Mouse (Mus musculus) natural killer cell, adult 2 months (primary cell): ENCODE results near the gene Anxa9.
A peak's percentile ranks its signal among the peaks of the same experiment; 100 is the strongest.
"Not testable (repeated sequence)": the region's sequence is repeated elsewhere in the genome, so short reads cannot be mapped to it uniquely, and the experiment has no call there.

Experiments
- DNase-seq, 2 experiments: peaks; one replicate each; pipeline ENCODE4 v3.0.0; 2022; ENCODE audit warnings: low spot score in 2 of 2

Anxa9 gene

DNA sequence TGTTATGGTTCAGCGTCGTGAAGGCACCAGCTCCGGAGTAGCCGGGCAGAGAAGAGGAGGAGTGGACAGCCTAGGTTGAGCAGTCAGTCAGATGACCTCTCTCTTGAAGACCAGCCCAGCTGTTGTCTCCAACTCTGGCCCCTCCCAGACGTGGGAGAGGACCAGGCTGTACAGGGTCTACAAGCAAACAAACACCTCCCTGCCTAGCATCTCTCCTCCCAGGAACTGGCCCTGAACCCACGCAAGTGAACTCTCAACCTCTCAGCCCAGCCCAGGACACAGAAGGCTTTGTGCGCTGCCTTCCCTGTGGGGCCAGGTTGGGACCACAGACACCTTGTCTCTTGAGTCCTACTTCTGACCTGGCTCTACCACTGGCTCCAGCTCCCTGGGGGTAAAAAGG is at the start of gene Anxa9:
TSS of gene Anxa9 (minus strand) at position 77 of the 400 bp plus-strand sequence.
- DNase-seq, result no peak

DNA sequence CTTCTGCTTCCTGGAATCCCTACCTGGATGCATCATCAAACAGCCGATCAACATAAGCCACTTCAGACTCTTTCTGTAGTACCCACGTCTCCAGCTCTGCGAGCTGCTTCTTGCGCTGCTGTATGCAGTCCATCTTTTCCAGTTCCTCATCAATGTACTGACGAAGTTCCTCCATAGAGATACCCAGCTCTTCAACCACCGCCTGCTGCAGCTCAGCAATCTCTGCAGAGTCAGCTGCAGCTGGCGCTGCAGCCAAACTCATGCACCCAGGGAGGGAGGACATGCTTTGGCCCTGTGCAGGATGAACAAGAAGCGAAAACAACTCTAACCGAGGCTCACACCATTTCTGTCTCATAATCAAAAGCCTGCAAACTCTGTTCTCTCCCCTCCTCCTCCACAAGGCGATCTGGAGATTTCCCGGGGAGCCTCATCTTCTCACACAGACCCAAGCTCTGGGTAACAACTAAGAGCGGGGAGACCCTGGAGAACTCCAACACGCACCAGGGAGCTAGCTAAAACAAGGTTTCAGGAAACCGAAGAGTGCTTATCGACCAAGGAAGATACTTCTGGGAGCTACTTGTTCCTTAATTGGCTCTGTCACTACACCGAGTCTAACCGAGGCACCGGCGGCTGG is 49.1 kb upstream of the Anxa9 start:
- not testable (repeated sequence) for DNase-seq

DNA sequence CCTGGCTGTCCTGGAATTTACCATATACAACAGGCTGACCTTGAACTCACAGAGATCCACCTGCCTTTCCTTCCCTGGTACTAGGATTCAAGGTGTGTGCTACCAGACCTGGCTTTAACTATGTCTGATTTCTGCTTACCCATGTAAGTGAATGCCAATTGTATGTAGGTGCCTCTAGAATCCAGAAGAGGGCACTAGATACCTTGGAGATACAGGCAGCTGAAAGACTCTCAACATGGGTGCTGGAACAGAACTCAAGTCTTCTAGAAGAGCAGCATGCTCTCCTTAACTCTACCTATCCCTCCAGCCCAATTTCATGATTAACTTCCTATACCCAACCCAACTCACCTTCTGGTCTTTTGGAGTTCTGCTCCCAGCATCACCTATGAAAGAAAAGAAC is 42.5 kb upstream of the Anxa9 start:
- peak; percentile 32 for DNase-seq

DNA sequence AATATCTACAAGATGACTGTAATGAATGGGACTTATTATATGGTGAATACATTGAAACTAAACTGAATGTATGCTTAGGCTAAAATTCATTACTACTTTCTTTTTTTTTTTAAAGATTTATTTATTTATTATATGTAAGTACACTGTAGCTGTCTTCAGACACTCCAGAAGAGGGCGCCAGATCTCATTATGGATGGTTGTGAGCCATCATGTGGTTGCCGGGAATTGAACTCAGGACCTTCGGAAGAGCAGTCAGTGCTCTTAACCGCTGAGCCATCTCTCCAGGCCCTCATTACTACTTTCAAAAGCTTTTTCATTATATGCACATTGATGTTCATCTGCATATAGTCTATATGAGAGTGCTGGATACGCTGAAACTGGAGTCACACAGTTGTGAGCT is 41.4 kb upstream of the Anxa9 start:
- not testable (repeated sequence) for DNase-seq

DNA sequence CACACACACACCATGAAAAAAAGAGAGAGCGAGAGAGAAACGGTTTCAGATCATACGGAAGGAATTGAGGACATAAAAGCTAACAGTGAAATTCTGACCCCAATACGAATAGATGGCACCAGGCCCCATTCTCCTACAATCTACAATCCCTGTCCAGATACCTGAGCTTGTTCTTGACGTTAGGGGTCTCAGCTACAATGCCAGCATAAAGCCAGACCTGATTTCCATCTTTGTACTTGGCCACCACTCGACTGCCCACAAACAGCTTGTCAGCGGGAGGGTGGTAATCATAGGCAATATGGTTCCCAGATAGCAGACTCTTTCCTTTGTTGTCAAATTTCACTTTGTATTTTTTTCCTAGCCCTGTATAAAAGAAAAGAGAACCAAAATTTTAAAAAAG is 39.5 kb upstream of the Anxa9 start:
- no peak for DNase-seq

DNA sequence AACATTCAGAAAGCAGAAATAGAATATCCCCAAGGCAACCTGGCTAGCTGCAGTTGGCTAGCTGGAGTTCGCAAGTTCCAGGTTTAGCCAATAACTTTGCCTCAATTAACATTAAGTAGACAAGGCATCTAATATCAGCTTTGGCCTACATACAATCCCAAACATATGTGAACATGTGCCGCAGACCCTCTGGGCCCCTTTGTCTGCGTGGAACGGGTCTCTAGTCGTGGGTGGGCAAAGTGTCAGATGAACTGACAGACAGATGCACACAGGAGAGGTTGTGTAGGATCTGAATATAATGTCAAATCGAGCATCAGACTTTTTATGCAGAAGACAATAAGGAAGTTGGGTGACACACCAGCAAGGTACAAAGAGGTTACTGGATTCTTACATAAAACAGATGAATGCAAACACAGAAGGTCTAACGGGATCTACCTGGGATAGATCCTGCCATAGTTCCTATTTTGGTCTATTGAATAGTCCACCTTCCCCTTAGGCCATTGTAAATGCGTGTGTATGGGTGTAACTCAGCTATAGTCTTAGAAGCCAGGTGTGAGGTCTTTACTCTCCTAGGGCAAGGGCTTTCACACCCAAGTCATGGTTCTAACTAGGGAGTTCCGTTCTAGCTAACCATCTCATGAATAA is 36.5 kb upstream of the Anxa9 start:
- not testable (repeated sequence) for DNase-seq

DNA sequence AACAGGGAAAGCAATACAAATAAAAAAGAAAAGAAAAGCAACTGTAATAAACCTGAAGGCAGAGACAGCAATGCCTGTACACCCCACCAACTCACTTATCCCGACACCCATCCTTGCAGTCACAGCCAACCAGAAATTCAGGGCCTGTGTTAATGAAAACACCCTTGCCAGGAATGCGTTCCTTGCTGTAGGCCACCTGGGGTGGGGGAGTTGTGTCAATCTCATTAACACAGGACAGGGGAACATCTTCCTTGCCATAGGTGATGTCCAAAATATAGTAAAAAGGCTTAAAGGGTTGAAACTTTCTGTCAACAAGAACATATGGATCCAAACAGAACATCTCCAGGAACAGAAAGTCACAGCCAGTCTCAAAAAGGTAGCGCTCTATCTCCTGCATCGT is 31.3 kb upstream of the Anxa9 start:
- no peak for DNase-seq

DNA sequence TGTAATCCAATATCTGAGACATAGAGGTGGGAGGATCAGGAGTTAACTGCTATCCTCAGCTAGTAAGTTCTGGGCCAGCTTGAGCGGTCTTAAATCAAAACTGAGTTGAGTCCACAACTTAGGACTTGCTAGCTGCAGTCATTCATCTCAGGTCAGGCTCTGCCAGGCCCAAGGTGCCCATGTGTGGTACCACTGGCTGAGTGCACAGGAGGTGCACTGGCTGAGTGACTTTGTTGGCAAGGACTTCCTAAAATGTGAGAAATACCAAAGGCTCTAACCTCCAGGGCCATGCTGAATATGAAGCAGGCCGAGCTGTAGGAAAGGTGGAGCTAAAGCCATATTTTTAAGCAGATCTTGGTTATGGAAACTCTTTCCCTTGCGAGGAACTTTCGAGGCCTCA is 30.4 kb upstream of the Anxa9 start:
- DNase-seq, result no peak

DNA sequence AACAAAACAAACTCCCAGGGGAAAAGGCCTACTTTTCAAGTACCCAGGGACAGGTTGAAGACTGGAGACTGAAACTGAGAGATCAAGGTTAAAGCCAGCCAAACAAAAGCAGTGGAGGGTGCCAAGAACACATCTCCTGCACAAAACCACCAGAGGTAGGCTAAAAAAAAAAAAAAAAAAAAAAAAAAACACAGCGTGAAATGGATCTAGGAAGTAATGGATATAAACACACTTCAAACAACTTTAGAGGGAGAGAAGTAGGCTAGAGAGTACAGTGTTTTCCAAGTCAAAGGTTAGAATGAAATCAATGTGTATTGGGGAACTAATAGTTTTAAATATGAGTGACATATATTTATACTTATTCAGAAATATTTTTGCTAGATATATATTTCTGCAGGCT is 24.6 kb upstream of the Anxa9 start:
- DNase-seq, result no peak

DNA sequence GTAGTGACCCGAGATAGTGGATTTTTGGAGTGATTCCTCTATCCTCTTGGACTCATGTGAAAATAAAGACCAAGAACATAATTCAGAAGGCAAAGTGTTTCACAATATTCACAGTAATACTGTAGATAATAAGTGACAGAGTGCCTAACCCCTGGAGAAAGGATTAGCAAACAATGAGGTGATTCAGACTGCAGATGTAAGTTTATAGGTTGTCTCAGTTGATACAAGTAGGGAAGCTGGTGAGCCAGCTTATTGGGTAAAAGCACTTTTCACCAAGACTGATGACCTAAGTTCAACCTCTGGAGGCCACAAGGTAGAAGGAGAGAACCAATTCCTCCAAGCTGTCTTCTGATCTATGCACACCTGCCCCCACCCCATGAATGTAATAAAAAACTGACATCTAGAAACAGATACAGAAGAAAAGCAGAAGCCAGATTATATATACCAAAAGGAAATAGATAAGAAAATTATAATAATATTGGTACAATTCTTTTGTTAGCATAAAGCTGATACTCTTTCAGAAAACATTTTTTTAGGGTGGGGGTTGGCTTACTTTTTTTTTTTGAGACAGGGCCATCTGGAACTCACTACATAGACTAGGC is 21.9 kb upstream of the Anxa9 start:
- no peak for DNase-seq

DNA sequence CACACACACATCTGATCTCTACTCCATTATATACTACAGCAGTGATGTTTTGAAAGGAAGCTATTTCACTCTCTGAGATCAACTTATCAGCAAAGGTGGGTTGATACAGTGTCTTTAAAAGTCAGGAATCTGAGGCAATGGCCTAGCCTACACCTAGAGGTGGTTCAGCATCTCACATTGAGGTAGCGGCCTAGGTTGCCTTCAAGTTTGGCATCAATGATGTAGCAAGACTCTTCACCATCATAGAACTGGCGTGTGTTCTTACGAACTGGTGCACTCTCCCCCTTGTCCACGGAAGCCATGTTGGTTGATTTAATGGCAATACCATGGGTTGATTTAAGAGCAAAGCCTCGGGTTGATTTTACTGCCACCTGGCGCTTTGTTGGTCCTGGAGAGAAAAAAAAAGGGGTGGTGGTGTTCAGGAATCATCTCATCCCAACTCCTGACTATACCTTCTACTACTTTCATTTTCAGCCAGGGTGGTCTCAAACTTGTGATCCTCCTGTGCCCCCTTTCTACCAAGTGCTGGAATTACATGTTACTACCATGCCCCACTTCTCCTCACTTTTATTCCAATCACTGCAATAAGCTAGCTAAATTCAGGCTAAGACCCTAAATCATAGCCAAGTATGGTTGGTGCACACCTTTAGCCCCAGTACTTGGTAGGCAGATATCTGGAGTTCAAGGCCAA is 17.6 kb upstream of the Anxa9 start:
- DNase-seq, result no peak

DNA sequence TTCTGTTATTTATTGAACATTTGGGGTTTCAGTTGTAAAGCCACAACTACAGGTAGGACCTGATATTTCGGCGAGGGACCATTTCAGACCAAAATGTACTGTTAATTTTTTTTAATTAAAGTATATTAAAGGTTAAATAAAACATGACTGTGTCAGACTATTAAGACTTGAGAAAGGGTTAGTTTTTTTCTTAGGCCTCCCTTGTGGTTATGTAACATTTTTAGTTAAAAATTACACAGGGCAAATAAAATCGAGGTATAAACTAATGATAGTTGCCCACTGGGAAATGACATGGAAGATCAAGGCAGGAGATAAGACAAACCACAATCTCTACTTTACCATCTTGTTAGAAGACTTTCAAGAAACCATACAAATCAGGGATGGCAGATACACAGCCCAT is 16.5 kb upstream of the Anxa9 start:
- no peak for DNase-seq

DNA sequence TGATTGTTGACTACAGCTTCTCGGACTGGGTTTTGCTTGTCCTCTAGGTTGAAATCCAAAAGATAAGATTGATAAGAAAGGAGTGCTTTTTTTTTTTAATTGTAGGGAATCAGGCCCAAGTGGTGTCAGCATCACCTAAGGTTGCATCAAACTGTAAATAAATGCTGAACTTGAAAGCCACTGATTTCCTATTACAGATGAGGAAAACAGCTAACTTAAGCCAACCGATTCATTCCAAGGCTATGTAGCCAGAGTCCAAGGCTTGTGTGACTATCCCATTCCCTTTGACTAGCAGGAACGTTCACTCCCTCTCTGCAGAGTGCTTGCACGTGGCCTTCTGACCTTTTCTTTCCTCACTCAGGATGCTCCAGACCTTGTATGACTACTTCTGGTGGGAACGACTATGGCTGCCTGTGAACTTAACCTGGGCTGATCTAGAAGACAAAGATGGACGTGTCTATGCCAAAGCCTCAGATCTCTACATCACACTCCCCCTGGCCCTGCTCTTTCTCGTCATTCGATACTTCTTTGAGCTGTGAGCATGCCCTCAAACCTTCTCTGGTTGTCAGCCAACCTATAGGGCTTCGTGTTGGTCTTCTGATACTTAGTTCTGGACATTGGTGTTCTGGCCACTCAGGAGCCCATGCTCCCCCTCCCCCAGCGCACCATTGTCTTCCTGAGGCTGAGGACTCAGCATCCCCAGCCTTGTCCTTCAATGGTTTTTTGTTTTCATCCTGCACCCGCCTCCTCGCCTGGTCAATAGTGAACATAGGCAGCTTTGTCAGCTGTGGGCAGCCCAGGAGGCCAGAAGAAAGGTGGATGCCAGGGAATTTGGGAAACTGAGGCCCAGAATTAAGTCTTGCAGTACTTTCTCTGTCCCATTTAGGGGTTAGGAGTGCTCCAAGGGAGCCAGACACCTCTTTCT is 13.0 kb upstream of the Anxa9 start:
- DNase-seq, result no peak

DNA sequence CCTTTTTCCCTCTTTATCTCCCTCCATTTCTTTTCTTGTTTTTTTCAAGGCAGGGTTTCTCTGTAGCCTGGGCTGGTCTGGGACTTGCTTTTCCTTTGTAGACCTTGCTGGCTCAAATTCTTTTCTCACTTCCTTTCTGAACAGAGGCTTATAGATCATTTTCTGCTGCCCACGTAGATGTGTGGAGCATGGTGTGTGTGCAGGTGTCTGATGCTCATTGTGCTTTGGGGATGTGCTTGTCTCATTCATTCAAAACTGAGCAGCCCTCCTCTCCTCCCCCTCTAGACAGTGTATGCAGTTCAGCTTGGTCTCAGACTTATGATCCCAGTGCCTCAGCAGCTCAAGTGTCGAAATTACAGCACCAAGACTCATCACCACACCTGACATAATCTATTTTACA is 12.1 kb upstream of the Anxa9 start:
- DNase-seq, result no peak

DNA sequence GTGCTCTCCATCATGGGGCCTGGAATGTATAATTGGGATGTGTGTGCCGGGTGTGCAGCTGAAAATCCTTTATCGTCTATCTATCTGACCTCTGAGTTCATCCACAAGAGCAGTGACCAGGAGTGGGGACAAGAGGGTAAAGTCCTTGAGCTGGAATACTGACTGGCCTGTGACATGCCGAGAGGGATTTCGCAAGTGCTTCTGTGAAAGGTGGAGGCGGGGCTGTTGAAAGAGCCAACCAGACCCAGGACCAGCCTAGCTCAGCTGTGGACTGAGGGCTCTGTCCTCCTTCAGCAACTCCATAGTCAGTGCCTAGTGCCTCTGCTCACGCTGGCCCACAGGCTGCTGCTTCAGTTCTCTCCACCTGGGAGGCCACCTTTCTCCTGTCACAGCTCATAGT is 11.6 kb upstream of the Anxa9 start:
- DNase-seq, result no peak

DNA sequence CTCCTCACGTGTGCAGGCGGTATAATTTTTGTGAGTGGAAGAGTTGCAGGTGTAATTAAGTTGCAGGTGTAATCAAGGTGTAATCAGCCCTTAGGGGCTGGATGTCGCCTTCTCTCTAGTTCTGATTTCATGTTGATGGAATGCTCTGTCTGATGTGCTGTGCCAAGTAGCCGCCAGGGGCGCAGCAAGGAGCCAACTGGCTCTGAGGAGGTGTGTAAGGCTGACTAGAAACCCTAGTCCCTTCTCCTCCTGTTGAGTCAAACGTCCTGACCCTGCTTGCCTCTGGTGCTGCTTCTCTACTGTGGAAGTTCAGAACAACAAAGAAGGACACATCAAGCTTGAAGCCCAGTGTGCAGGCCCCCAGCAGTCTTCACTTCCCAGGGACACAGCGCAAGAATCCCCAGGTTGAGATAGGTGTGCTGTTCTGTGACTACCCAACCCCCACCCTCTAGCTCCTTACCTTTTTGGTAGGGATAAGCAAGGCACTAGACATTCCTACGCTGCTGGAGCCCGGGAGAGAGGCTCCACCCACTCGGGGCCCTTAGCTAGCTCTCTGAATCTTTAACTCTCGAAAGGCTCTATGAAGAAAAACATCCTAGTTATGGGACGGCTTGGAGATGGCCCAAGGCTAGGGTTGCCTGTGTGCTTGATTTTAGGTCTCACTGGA is 10.6 kb upstream of the Anxa9 start:
- DNase-seq, result peak; percentile 49 to 55

DNA sequence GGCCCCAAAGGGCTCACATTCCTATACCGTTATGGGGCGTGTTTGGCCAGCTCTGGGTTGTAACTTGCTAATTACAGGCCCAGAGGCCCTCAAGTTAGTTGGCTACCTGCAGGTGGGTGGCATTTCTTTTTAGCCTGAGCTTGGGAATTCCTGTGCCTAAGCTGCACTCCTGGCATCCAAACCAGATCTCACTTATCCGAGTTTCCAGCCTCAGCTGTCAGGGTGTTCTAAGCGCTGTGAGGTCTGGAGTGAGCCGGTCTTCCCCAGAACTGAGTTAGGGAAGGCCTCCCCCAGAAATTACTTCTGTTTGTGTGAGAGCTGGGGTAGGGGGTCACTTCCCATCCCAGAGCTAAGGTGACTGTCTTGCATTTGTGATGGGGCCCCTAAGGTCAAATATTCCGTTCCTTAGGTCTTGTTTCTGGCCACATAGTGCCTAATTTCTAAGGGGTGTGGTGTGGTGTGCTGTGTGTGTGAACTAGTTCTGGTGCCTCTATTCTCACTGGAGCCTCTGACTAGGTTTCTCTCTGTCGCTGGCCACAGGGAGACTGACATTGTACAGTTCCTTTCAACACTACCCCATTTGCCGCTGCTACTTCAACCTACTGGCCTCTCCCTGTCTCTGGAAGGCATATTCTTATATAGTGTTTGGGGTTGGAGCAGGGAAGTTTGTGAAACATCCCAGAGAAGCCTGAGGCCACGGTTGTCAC is 9.0 kb upstream of the Anxa9 start:
- no peak for DNase-seq

DNA sequence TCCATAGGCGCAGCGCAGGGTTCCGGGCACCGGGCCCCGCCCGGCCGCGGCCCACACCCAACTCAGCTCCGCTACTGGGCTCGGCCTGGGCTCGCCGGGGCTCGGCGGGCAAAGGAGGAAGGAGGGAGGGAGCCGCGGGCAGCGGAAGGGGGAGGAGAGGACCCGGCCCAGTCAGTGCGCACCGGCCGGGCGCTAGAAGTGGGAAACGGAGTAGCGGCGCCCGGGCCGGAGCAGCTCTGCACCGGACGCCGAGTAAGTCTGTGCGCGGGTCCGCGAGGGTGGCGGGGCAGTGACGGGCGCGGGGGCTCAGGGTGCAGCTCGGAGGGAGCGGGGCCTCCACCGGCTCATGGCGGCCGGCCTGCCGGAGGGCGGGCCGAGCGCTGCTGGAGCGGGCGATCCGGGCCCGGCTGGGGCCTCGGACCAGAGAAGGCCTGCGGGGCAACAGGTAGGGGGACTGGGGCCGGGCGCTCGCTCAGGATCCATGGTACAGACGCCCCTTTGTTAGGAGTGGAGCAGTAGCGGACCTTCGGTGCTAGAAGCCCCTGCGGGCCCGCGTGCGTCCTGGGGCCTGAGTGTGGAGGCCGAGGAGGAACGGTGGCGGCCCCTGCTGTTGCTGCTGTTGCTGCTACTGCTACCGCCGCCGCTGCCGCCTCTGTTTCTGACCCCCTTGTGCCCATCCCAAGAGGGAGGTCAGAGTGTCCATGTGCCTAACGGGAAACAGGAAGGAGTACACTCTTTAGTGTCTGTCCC is 8.3 kb upstream of the Anxa9 start:
- DNase-seq, result peak; percentile 80 to 85

DNA sequence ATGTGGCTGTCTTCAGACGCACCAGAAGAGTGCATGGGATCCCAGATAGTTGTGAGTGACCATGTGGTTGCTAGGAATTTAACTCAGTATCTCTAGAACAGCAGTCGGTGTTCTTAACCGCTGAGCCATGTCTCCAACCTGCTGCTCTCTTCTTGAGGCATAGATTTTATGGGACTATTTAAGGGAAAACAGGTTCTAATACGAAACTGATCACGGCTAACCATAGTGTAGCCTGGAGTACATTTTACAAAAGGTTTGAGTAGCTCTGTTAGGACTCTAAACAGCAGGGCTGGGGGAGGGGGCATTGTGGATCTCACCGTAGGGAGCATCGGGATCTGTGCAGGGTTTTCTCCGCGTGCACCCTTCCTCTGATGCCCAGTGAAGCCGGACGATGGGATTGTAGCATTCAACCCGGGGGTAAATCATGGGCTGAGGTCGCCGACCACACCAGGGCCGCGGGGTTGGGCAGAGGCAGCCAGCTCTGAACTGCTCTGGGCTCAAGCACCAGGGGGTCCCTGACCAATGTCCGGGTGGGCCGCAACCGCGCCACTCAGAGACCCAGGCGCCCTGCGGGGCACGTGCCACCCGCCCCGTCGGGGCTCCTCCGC is 7.6 kb upstream of the Anxa9 start, which contains the start of gene Cers2:
TSS of gene Cers2 (plus strand) at position 306 of the 608 bp plus-strand sequence.
- no peak for DNase-seq
